Mouse (Mus musculus): ENCODE data around the gene Slc25a47. TPM values are rescaled to one million over a fixed set of nuclear protein-coding genes. Genes with fewer than 3 reads are reported as not detected.

Gene Slc25a47
- polyA plus RNA-seq, 1 experiment from 2014 or later, result 11.5 TPM

DNA sequence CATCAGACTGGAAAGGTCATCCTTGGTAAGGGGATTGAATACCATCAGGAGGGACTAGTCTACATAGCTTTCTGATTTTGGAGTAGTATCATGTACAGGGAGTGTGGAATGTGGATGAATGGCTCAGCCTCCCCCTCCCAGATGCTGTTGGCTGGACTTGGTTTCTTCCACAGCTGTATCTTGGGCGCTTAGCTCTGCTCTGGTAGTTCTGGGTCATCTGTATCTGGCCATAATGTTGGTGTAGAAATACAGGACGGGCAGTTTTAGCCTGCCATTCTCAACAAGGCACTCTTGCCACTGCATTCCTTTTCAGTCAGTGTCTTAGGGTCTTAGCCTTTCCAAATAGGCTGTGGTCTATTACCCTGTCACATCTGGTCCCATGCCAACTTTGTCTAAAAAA, 34.2 kb upstream of the Slc25a47 start:
- H3K9me3 ChIP-seq (ENCODE audit: control insufficient read depth, low read depth, low read length), result no peaks in the 10 kb centered on the region
- ATAC-seq (ENCODE audit: insufficient number of reproducible peaks, insufficient read depth, low FRiP score, low read depth), result no peak
- WGBS, result 77% methylated on average over 2 of the region's 2 CpGs

DNA sequence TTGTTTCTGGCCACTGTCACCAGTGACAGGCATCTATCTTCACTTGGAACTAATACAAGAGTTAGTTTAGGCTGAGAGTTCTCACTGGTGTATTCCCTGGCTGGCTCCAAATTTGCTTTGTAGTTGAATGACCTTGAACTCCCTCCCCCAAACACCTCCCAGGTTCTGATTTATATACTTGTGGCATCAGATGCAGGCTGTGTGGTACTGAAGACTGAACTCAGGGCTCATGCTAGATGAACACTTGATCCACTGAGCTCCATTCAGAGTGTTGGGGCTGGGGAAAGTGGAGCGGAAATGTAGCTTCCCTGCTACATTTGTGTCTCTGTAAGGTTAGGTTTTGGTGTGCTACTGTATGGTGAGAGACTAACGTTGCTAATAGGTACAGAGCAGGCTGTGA, 31.5 kb upstream of the Slc25a47 start:
- no peak overlapping the region for H3K4me2 ChIP-seq (replicated peaks; ENCODE audit: low read depth, low read length)
- H3K27ac ChIP-seq (ENCODE audit: low read length), result no peak overlapping the region
- peaks cover 14% of the 10 kb centered on the region; the same call in 1 of the 2 replicates for H3K36me3 ChIP-seq (ENCODE audit: control insufficient read depth, insufficient read depth, low read length)
- H3K9ac ChIP-seq (replicated peaks; ENCODE audit: low read depth, low read length), result no peak overlapping the region
- no peak overlapping the region for H3K4me3 ChIP-seq (ENCODE audit: low read depth, low read length)
- H3K9me3 ChIP-seq (ENCODE audit: control insufficient read depth, low read depth, low read length), result no peaks in the 10 kb centered on the region
- no peaks in the 10 kb centered on the region for H3K27me3 ChIP-seq (ENCODE audit: control insufficient read depth, insufficient read depth, low read length)
- H3K4me1 ChIP-seq (ENCODE audit: control insufficient read depth, insufficient read depth, low read length), result peaks cover 14% of the 10 kb centered on the region; the same call in 1 of the 2 replicates
- ATAC-seq (ENCODE audit: insufficient number of reproducible peaks, insufficient read depth, low FRiP score, low read depth), result no peak
- 84% methylated on average over 2 of the region's 2 CpGs for WGBS

More for the DNA sequence above, 34.2 kb upstream of the Slc25a47 start:
- Histone ChIP-seq H3K4me3 (ENCODE audit: low read depth, low read length) (no peak overlapping the region), H3K4me1 (ENCODE audit: control insufficient read depth, insufficient read depth, low read length) (peaks cover 14% of the 10 kb centered on the region; the same call in 1 of the 2 replicates), H3K27me3 (ENCODE audit: control insufficient read depth, insufficient read depth, low read length) (no peaks in the 10 kb centered on the region), H3K9ac (replicated peaks; ENCODE audit: low read depth, low read length) (no peak overlapping the region), H3K36me3 (ENCODE audit: control insufficient read depth, insufficient read depth, low read length) (peaks cover 4% of the 10 kb centered on the region; the same call in 1 of the 2 replicates), H3K27ac (ENCODE audit: low read length) (no peak overlapping the region), H3K4me2 (replicated peaks; ENCODE audit: low read depth, low read length) (no peak overlapping the region)

DNA sequence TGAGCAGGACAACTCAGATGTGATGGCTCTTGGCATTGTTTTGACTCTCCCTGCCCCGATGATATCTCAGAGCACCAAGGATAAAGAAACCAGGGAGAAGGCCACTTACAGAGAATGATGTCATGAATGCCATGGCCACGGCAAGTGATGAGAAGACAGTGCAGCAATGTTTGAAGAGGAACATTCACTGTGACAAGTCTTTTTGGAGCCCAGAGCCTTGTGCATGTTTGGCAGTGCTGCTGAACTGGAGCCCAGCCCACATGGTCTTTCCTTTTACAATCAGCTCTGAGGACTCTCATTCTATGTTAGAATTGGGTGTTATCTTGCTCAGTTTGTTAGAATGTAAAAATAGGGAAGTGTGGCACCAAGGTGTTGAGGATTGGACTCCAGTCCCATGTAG, 27.4 kb upstream of the Slc25a47 start:
- H3K27ac ChIP-seq (ENCODE audit: low read length), result no peak overlapping the region
- no peak overlapping the region for H3K9ac ChIP-seq (replicated peaks; ENCODE audit: low read depth, low read length)
- no peaks in the 10 kb centered on the region for H3K27me3 ChIP-seq (ENCODE audit: control insufficient read depth, insufficient read depth, low read length)
- H3K4me1 ChIP-seq (ENCODE audit: control insufficient read depth, insufficient read depth, low read length), result no peaks in the 10 kb centered on the region
- H3K4me2 ChIP-seq (replicated peaks; ENCODE audit: low read depth, low read length), result no peak overlapping the region
- H3K4me3 ChIP-seq (ENCODE audit: low read depth, low read length), result no peak overlapping the region
- H3K9me3 ChIP-seq (ENCODE audit: control insufficient read depth, low read depth, low read length), result no peaks in the 10 kb centered on the region
- no peak for ATAC-seq (ENCODE audit: insufficient number of reproducible peaks, insufficient read depth, low FRiP score, low read depth)
- peaks cover 14% of the 10 kb centered on the region; the same call in 1 of the 2 replicates for H3K36me3 ChIP-seq (ENCODE audit: control insufficient read depth, insufficient read depth, low read length)
- WGBS, result 86% methylated on average over 2 of the region's 2 CpGs

DNA sequence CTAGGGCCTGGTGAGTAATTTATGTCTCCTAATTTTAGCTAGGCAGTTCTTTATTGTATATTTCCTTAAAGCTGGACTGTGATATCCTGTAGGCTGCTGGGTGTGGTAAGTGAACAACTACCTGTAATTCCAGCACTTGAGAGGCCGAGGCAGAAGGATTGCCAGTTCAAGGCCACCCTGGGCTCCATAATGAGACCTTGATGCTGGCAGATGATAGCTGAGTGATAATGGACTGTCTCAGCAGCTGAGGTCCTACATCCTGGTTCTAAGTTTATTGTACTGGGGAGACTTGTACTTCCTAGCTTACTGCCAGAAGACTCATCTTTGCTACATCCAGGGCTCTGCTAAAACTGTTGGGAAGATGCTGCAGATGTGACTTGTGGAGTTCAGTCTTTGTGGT, 26.1 kb upstream of the Slc25a47 start:
- Histone ChIP-seq H3K27ac (ENCODE audit: low read length) (no peak overlapping the region), H3K9ac (replicated peaks; ENCODE audit: low read depth, low read length) (no peak overlapping the region), H3K36me3 (ENCODE audit: control insufficient read depth, insufficient read depth, low read length) (peaks cover 22% of the 10 kb centered on the region; the same call in 1 of the 2 replicates), H3K27me3 (ENCODE audit: control insufficient read depth, insufficient read depth, low read length) (no peaks in the 10 kb centered on the region), H3K4me3 (ENCODE audit: low read depth, low read length) (no peak overlapping the region), H3K4me1 (ENCODE audit: control insufficient read depth, insufficient read depth, low read length) (no peaks in the 10 kb centered on the region), H3K4me2 (replicated peaks; ENCODE audit: low read depth, low read length) (no peak overlapping the region), H3K9me3 (ENCODE audit: control insufficient read depth, low read depth, low read length) (no peaks in the 10 kb centered on the region)
- no peak for ATAC-seq (ENCODE audit: insufficient number of reproducible peaks, insufficient read depth, low FRiP score, low read depth)
- whole genome bisulfite sequencing, result 75% methylated on average over 1 of the region's 1 CpGs

DNA sequence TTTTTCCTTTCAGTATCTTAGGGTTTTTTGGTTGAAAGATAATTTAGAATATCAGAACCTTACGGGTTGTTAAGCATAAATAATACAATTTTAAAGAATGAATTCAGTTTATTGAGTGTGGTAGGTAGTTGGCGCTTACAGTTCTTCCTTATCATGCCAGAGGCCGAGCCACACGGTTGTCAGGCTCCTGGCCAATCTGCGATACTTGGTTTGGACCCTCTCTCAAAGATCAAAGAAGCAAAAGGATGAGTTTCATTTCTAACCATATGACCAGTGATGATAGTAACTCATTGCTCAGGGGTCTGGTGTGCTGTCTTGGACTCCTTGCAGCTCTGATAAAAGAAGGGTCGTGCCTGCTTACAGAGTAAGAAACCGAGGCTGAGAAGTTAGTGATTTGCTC, 25.5 kb upstream of the Slc25a47 start:
- Histone ChIP-seq H3K36me3 (ENCODE audit: control insufficient read depth, insufficient read depth, low read length) (peaks cover 27% of the 10 kb centered on the region; the same call in 1 of the 2 replicates), H3K4me2 (replicated peaks; ENCODE audit: low read depth, low read length) (no peak overlapping the region), H3K4me3 (ENCODE audit: low read depth, low read length) (no peak overlapping the region), H3K9ac (replicated peaks; ENCODE audit: low read depth, low read length) (no peak overlapping the region), H3K4me1 (ENCODE audit: control insufficient read depth, insufficient read depth, low read length) (no peaks in the 10 kb centered on the region), H3K27ac (ENCODE audit: low read length) (no peak overlapping the region), H3K9me3 (ENCODE audit: control insufficient read depth, low read depth, low read length) (no peaks in the 10 kb centered on the region), H3K27me3 (ENCODE audit: control insufficient read depth, insufficient read depth, low read length) (no peaks in the 10 kb centered on the region)
- no peak for ATAC-seq (ENCODE audit: insufficient number of reproducible peaks, insufficient read depth, low FRiP score, low read depth)
- WGBS, result 83% methylated on average over 7 of the region's 7 CpGs

DNA sequence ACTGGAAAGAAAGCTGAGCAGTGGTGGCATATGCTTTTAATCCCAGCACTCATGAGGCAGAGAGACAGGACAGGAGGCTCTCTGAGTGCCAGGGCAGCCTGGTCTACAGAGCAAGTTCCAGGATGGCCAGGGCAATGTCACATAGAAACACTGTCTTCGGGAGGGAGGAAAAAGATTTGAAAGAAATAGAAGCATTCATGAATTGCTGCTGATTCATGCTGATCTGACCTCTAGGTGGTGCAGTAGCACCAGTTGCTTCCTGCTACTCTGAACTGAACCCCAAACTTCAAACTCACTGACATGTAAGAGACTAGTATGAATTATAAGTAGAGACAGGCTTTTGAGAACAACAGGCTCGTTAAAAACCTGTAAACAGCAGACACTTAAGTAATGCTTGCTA, 24.7 kb upstream of the Slc25a47 start:
- no peaks in the 10 kb centered on the region for H3K4me1 ChIP-seq (ENCODE audit: control insufficient read depth, insufficient read depth, low read length)
- 43% methylated on average over 2 of the region's 2 CpGs for WGBS
- no peak overlapping the region for H3K4me3 ChIP-seq (ENCODE audit: low read depth, low read length)
- H3K27ac ChIP-seq (ENCODE audit: low read length), result no peak overlapping the region
- ATAC-seq (ENCODE audit: insufficient number of reproducible peaks, insufficient read depth, low FRiP score, low read depth), result no peak
- H3K36me3 ChIP-seq (ENCODE audit: control insufficient read depth, insufficient read depth, low read length), result peaks cover 29% of the 10 kb centered on the region; the same call in 1 of the 2 replicates
- no peaks in the 10 kb centered on the region for H3K27me3 ChIP-seq (ENCODE audit: control insufficient read depth, insufficient read depth, low read length)
- no peak overlapping the region for H3K9ac ChIP-seq (replicated peaks; ENCODE audit: low read depth, low read length)
- no peak overlapping the region for H3K4me2 ChIP-seq (replicated peaks; ENCODE audit: low read depth, low read length)
- no peaks in the 10 kb centered on the region for H3K9me3 ChIP-seq (ENCODE audit: control insufficient read depth, low read depth, low read length)

DNA sequence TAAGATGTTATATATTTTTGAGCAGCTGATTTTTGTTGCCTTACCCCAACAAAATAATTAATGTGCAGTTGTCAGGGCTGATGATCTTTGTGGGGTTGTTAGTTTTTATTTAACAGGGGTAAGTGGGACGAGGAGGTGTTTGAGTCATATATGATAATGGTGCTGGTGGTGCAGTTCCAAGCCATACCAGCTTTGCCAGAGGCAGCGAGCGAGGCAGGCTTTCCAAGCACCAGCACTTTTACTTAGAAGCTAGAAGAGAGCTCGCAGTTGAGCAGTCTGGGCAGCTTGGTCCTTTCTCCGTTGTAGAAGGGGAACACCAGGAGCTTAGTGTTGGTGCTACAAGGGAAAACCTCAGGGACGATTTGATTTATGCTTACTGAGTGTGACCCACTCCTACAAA, 23.4 kb upstream of the Slc25a47 start:
- no peaks in the 10 kb centered on the region for H3K4me1 ChIP-seq (ENCODE audit: control insufficient read depth, insufficient read depth, low read length)
- no peak overlapping the region for H3K4me3 ChIP-seq (ENCODE audit: low read depth, low read length)
- ATAC-seq (ENCODE audit: insufficient number of reproducible peaks, insufficient read depth, low FRiP score, low read depth), result no peak
- H3K4me2 ChIP-seq (replicated peaks; ENCODE audit: low read depth, low read length), result no peak overlapping the region
- no peak overlapping the region for H3K9ac ChIP-seq (replicated peaks; ENCODE audit: low read depth, low read length)
- no peak overlapping the region for H3K27ac ChIP-seq (ENCODE audit: low read length)
- 83% methylated on average over 6 of the region's 6 CpGs for WGBS
- H3K9me3 ChIP-seq (ENCODE audit: control insufficient read depth, low read depth, low read length), result no peaks in the 10 kb centered on the region
- H3K27me3 ChIP-seq (ENCODE audit: control insufficient read depth, insufficient read depth, low read length), result no peaks in the 10 kb centered on the region
- peaks cover 20% of the 10 kb centered on the region; the same call in 1 of the 2 replicates for H3K36me3 ChIP-seq (ENCODE audit: control insufficient read depth, insufficient read depth, low read length)

DNA sequence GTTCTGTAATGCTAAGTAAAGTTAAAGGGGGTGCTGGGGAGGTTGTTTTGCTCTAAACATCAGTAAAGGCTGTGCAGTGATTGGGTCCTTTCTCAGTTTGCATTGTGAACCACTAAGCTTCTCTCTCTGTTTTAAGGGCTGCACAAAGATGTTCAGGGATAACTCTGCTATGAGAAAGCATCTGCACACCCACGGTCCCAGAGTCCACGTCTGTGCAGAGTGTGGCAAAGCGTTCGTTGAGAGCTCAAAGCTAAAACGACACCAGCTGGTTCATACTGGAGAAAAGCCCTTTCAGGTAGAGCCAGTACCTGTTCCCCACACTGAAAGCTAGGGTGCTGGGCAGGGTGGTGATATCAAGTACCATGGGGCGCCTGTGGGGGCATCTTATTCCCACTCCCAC, 21.4 kb upstream of the Slc25a47 start:
- no peak overlapping the region for H3K27ac ChIP-seq (ENCODE audit: low read length)
- no peak overlapping the region for H3K4me2 ChIP-seq (replicated peaks; ENCODE audit: low read depth, low read length)
- no peaks in the 10 kb centered on the region for H3K9me3 ChIP-seq (ENCODE audit: control insufficient read depth, low read depth, low read length)
- no peaks in the 10 kb centered on the region for H3K4me1 ChIP-seq (ENCODE audit: control insufficient read depth, insufficient read depth, low read length)
- no peak for ATAC-seq (ENCODE audit: insufficient number of reproducible peaks, insufficient read depth, low FRiP score, low read depth)
- 93% methylated on average over 6 of the region's 6 CpGs for WGBS
- H3K36me3 ChIP-seq (ENCODE audit: control insufficient read depth, insufficient read depth, low read length), result peaks cover 15% of the 10 kb centered on the region; the same call in 1 of the 2 replicates
- H3K27me3 ChIP-seq (ENCODE audit: control insufficient read depth, insufficient read depth, low read length), result no peaks in the 10 kb centered on the region
- no peak overlapping the region for H3K9ac ChIP-seq (replicated peaks; ENCODE audit: low read depth, low read length)
- no peak overlapping the region for H3K4me3 ChIP-seq (ENCODE audit: low read depth, low read length)

DNA sequence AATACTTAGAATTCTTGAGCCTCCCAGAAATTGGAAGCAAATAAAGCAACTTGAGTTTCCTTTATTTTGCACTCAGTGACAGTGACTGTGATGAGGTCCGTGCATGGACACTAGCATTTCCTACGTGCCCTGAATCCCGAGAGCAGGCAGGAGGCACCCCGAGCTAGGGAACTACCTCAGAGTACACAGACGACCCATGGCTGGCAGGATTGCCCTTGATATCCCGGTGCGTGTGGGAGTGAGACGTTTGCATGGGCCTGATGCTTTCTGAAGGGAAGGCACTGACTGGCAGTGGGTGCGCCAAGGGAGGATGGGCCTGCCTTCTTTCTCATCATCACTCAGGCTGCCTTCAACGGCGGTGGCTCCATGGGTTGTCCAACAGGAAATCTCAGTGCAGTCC, 19.3 kb upstream of the Slc25a47 start:
- ATAC-seq (ENCODE audit: insufficient number of reproducible peaks, insufficient read depth, low FRiP score, low read depth), result no peak
- Histone ChIP-seq H3K27me3 (ENCODE audit: control insufficient read depth, insufficient read depth, low read length) (no peaks in the 10 kb centered on the region), H3K4me3 (ENCODE audit: low read depth, low read length) (no peak overlapping the region), H3K36me3 (ENCODE audit: control insufficient read depth, insufficient read depth, low read length) (peaks cover 15% of the 10 kb centered on the region), H3K9me3 (ENCODE audit: control insufficient read depth, low read depth, low read length) (no peaks in the 10 kb centered on the region), H3K4me1 (ENCODE audit: control insufficient read depth, insufficient read depth, low read length) (no peaks in the 10 kb centered on the region), H3K27ac (ENCODE audit: low read length) (no peak overlapping the region), H3K4me2 (replicated peaks; ENCODE audit: low read depth, low read length) (no peak overlapping the region), H3K9ac (replicated peaks; ENCODE audit: low read depth, low read length) (no peak overlapping the region)
- 76% methylated on average over 11 of the region's 11 CpGs for WGBS
